Mouse (Mus musculus): ENCODE data around the gene Actr1b. TPM values are rescaled to one million over a fixed set of nuclear protein-coding genes. Genes with fewer than 3 reads are reported as not detected.
A peak's percentile ranks its signal among the peaks of the same experiment; 100 is the strongest.

The Actr1b gene
- polyA plus RNA-seq, 1 experiment from 2014 or later = 90.3 TPM

GRCm38 (mm10) chr1:36665934-36666333 is 48.3 kb downstream of the Actr1b start:
- 0 out of 2 replicates have a peak, but pooled peaks cover 3% of the 10 kb centered on the region for H3K4me1 ChIP-seq (replicated peaks)
- ATAC-seq = peak; percentile 34; the same call in 1 of the 2 replicates
- no peak overlapping the region for H3K9ac ChIP-seq
- H3K4me2 ChIP-seq (replicated peaks) = no peak overlapping the region
- no peaks in the 10 kb centered on the region for H3K27me3 ChIP-seq (replicated peaks)
- WGBS = 58% methylated on average over 4 of the region's 4 CpGs
- no peak overlapping the region for H3K4me3 ChIP-seq (replicated peaks)
- no peak overlapping the region for H3K27ac ChIP-seq
- H3K9me3 ChIP-seq = no peaks in the 10 kb centered on the region
- no peaks in the 10 kb centered on the region for H3K36me3 ChIP-seq

- Histone ChIP-seq H3K27me3 (replicated peaks) (no peaks in the 10 kb centered on the region), H3K4me3 (replicated peaks) (no peak overlapping the region), H3K4me2 (replicated peaks) (no peak overlapping the region), H3K9me3 (no peaks in the 10 kb centered on the region), H3K4me1 (replicated peaks) (0 out of 2 replicates have a peak, but pooled peaks cover 3% of the 10 kb centered on the region), H3K36me3 (no peaks in the 10 kb centered on the region), H3K27ac (no peak overlapping the region), H3K9ac (no peak overlapping the region)
- 70% methylated on average over 11 of the region's 11 CpGs for WGBS
- ATAC-seq = no peak
These were observed 49.0 kb downstream of the Actr1b start for GRCm38 (mm10) chr1:36665165-36665723.

GRCm38 (mm10) chr1:36664457-36664856 is 49.8 kb downstream of the Actr1b start:
- Histone ChIP-seq H3K9ac (no peak overlapping the region), H3K27ac (no peak overlapping the region), H3K4me2 (replicated peaks) (no peak overlapping the region), H3K36me3 (no peaks in the 10 kb centered on the region), H3K9me3 (no peaks in the 10 kb centered on the region), H3K4me1 (replicated peaks) (0 out of 2 replicates have a peak, but pooled peaks cover 3% of the 10 kb centered on the region), H3K4me3 (replicated peaks) (no peak overlapping the region), H3K27me3 (replicated peaks) (no peaks in the 10 kb centered on the region)
- WGBS = 48% methylated on average over 4 of the region's 4 CpGs
- ATAC-seq = peak; percentile 63

- no peak overlapping the region for H3K4me2 ChIP-seq (replicated peaks)
- no peaks in the 10 kb centered on the region for H3K9me3 ChIP-seq
- H3K27ac ChIP-seq = no peak overlapping the region
- WGBS = 76% methylated on average over 7 of the region's 7 CpGs
- 0 out of 2 replicates have a peak, but pooled peaks cover 3% of the 10 kb centered on the region for H3K4me1 ChIP-seq (replicated peaks)
- peak; percentile 41; the same call in 1 of the 2 replicates for ATAC-seq
- no peak overlapping the region for H3K4me3 ChIP-seq (replicated peaks)
- H3K27me3 ChIP-seq (replicated peaks) = no peaks in the 10 kb centered on the region
- H3K9ac ChIP-seq = no peak overlapping the region; the same call in 1 of the 2 replicates
- H3K36me3 ChIP-seq = no peaks in the 10 kb centered on the region
These were observed 55.4 kb downstream of the Actr1b start for GRCm38 (mm10) chr1:36658621-36659399.

- ATAC-seq = no peak; the same call in 1 of the 2 replicates
- H3K4me1 ChIP-seq (replicated peaks) = 0 out of 2 replicates have a peak, but pooled peaks cover 3% of the 10 kb centered on the region
- 74% methylated on average over 4 of the region's 4 CpGs for WGBS
These were observed 56.4 kb downstream of the Actr1b start for GRCm38 (mm10) chr1:36657658-36658415.

GRCm38 (mm10) chr1:36656233-36656632 is 58.0 kb downstream of the Actr1b start:
- no peak for ATAC-seq
- H3K36me3 ChIP-seq = no peaks in the 10 kb centered on the region
- H3K4me3 ChIP-seq (replicated peaks) = no peak overlapping the region
- no peak overlapping the region for H3K27ac ChIP-seq
- no peaks in the 10 kb centered on the region for H3K9me3 ChIP-seq
- H3K9ac ChIP-seq = no peak overlapping the region
- H3K4me2 ChIP-seq (replicated peaks) = no peak overlapping the region
- 87% methylated on average over 3 of the region's 3 CpGs for WGBS
- H3K4me1 ChIP-seq (replicated peaks) = 0 out of 2 replicates have a peak, but pooled peaks cover 3% of the 10 kb centered on the region
- no peaks in the 10 kb centered on the region for H3K27me3 ChIP-seq (replicated peaks)

More at GRCm38 (mm10) chr1:36657658-36658415, 56.4 kb downstream of the Actr1b start:
- Histone ChIP-seq H3K36me3 (no peaks in the 10 kb centered on the region), H3K9ac (no peak overlapping the region), H3K27ac (no peak overlapping the region), H3K4me2 (replicated peaks) (no peak overlapping the region), H3K9me3 (no peaks in the 10 kb centered on the region), H3K27me3 (replicated peaks) (no peaks in the 10 kb centered on the region), H3K4me3 (replicated peaks) (no peak overlapping the region)

- Histone ChIP-seq H3K4me3 (replicated peaks) (no peak overlapping the region), H3K27me3 (replicated peaks) (no peaks in the 10 kb centered on the region), H3K4me2 (replicated peaks) (no peak overlapping the region), H3K9me3 (no peaks in the 10 kb centered on the region), H3K36me3 (no peaks in the 10 kb centered on the region), H3K4me1 (replicated peaks) (0 out of 2 replicates have a peak, but pooled peaks cover 3% of the 10 kb centered on the region), H3K27ac (no peak overlapping the region), H3K9ac (no peak overlapping the region)
- WGBS = 83% methylated on average over 5 of the region's 5 CpGs
- no peak for ATAC-seq
These were observed 59.2 kb downstream of the Actr1b start for GRCm38 (mm10) chr1:36655039-36655438.

Other genes with a start within 250 kb of the Actr1b start
- 35.7 and 36.9 TPM in 2 replicates for gene Cnnm4, start 242.8 kb downstream of the Actr1b start, polyA plus RNA-seq (2015; fragmentation: Nextera tagmentation; extraction: Ambion mirVana)
- gene Cnnm3, start 202.6 kb downstream of the Actr1b start, polyA plus RNA-seq (2015; fragmentation: Nextera tagmentation; extraction: Ambion mirVana) = 2.9 and 3.4 TPM in 2 replicates
- gene Ankrd23, start 177.5 kb downstream of the Actr1b start, polyA plus RNA-seq (2015; fragmentation: Nextera tagmentation; extraction: Ambion mirVana) = 12.7 and 14.7 TPM in 2 replicates
- 0.20 TPM in 1 of 2 replicates, not detected in the other for gene Gm42417, start 175.0 kb downstream of the Actr1b start, polyA plus RNA-seq (2015; fragmentation: Nextera tagmentation; extraction: Ambion mirVana)
- 21.2 and 23.8 TPM in 2 replicates for gene Ankrd39, start 167.0 kb downstream of the Actr1b start, polyA plus RNA-seq (2015; fragmentation: Nextera tagmentation; extraction: Ambion mirVana)
- 10.6 and 11.6 TPM in 2 replicates for gene Sema4c, start 156.1 kb downstream of the Actr1b start, polyA plus RNA-seq (2015; fragmentation: Nextera tagmentation; extraction: Ambion mirVana)
- gene Fam178b, start 31.2 kb downstream of the Actr1b start, polyA plus RNA-seq (2015; fragmentation: Nextera tagmentation; extraction: Ambion mirVana) = 0.25 and 0.59 TPM in 2 replicates
- 832 and 903 TPM in 2 replicates for gene Cox5b, start 23.0 kb downstream of the Actr1b start, polyA plus RNA-seq (2015; fragmentation: Nextera tagmentation; extraction: Ambion mirVana)
- 0.34 TPM in 1 of 2 replicates, not detected in the other for gene 4933424G06Rik, start 4.3 kb downstream of the Actr1b start, polyA plus RNA-seq (2015; fragmentation: Nextera tagmentation; extraction: Ambion mirVana)
- 0.48 and 0.52 TPM in 2 replicates for gene Zap70, start 47.4 kb upstream of the Actr1b start, polyA plus RNA-seq (2015; fragmentation: Nextera tagmentation; extraction: Ambion mirVana)
- gene Tmem131, start 229.2 kb upstream of the Actr1b start, polyA plus RNA-seq (2015; fragmentation: Nextera tagmentation; extraction: Ambion mirVana) = 13.3 and 13.7 TPM in 2 replicates